Mouse (Mus musculus): ENCODE data around the gene Mical2. TPM values are rescaled to one million over a fixed set of nuclear protein-coding genes. Genes with fewer than 3 reads are reported as not detected.

Mical2 gene
- polyA plus RNA-seq (2012; rRNA removed), result 2.8 and 3.0 TPM in 2 replicates

DNA sequence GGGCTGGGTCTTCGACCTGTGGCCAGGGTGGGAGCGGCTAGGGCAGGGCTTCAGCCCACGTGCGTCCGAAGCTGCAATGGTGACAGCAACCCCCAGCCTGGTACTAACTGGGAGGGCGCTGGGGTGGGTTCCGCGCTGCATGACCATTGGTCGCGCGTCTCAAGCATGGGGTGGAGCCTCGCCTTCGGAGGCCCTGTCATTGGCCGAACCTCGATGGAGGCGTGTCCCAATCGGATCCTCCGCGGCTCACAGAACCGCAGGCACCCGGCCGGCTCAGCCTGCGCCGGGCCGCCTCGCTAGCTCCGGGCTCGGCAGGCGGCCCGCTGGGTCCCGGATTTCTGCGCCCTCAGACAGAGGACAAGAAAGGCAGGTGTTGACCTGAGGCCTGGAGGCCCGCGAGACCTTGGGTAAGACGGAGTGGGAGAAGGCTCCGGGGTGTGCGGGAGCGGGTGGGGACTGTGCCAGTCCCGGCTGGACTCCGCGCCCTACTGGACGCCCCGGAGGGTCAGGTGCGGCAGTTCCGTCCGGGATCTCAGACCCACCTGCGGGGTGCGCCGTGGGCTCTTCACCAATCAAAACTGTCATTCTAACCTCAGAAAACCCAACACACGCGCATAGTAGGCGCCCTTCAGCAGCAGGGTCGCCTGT lies at the start of gene Mical2:
Mical2 (plus strand) TSS at position 242 of the 648 bp plus-strand sequence.

DNA sequence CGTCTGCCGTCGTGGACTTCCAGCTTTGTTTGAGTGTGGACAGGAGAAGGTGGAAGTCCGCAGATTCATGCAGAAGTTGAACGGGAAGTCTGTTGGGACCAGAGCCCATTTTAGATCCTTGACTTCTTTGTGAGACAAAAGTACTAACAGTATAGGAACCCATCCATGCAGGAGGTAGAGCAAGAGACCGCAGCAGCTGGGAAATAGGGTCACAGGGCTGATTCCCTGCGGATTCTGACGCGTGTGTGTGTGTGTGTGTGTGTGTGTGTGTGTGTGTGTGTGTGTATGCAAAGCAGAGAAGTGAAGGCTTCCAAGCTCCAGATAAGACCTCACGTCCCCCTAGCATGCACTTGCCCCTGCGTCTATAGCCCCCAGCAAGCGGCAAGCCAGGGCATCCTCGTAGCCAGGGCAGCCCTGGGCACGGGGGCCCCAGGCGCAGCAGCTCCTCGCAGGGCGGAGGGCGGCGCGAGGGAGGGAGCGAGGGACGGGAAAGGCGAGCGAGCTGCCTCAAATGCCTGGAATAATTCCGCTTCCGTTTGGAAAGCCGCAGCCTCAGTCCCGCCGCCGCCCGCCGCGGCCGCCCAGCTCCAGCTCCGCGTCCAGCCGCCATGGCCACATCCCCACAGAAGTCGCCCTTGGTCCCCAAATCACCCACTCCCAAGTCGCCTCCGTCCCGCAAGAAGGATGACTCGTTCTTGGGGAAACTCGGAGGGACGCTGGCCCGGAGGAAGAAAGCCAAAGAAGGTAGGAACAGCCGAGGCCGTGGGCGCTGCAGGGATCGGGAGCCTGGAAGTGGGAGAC lies 201.9 kb downstream of the Mical2 start, which contains the start of gene Parva:
Parva (plus strand) TSS at position 149 of the 801 bp plus-strand sequence.

Other genes starting within 250 kb of the Mical2 start
- gene Usp47, start 202.4 kb upstream of the Mical2 start, polyA plus RNA-seq (2012; rRNA removed), result 10.6 and 11.8 TPM in 2 replicates
- 0.79 and 0.82 TPM in 2 replicates for gene Dkk3, start 66.8 kb upstream of the Mical2 start, polyA plus RNA-seq (2012; rRNA removed)
- 6.9 and 7.8 TPM in 2 replicates for gene Parva, start 201.6 kb downstream of the Mical2 start, polyA plus RNA-seq (2012; rRNA removed)

All from liver, embryonic 18 days (tissue).